Mouse (Mus musculus) megakaryocyte, embryonic 14.5 days (primary cell): ENCODE data around the gene Man2b2.

Experiments used
- FLI1 ChIP-seq: IDR thresholded peaks from 2 replicates; pipeline ENCODE4 v1.6.1; 2012; ENCODE audit warnings: low read length, inconsistent platforms, mixed read lengths
- GATA1 ChIP-seq: IDR thresholded peaks from 3 replicates; pipeline ENCODE4 v1.6.1; 2012; ENCODE audit warnings: mixed read lengths, low read length, inconsistent platforms, borderline replicate concordance

DNA sequence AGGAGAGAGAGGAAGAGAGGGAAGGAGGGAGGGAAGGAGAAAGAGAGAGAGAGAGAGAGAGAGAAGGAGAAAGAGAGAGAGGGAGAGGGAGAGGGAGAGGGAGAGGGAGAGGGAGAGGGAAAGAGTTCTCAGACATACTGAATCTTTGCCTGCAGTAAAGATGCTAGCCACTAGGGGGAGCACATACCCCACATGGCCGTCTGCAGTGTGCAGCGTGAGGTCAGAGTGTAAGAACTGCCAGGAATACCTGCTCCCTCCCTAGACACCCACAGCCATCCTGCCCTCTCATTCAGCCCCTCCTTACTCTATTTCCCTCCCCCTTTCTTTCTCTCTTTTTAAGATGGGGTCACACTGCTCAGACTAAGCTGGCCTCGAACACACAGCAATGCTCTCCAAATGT lies 19.0 kb downstream of the Man2b2 start:
- TF ChIP-seq GATA1 (no peak), FLI1 (no peak)
